Mouse (Mus musculus) hindbrain, embryonic 15.5 days (tissue): ENCODE measurements around the gene Xrcc4. TPM values are rescaled to one million over a fixed set of nuclear protein-coding genes. Genes with fewer than 3 reads are reported as not detected.
A peak's percentile ranks its signal among the peaks of the same experiment; 100 is the strongest.

ENCODE experiments used
- ATAC-seq: fragments of 200-750 bp; cut with Nextera tagmentation; 2 replicates; pipeline ENCODE4 v1.8.0; 2017; ENCODE audit warnings: low read depth, moderate number of reproducible peaks, moderate TSS enrichment; ENCODE audit not compliant: low FRiP score
- H3K27ac ChIP-seq: fragments of 300-500 bp; sonication (generic); replicated peaks from 2 replicates; pipeline ENCODE4 v1.5.1; 2015; ENCODE audit warnings: mild to moderate bottlenecking, inconsistent platforms
- H3K27me3 ChIP-seq: fragments of 300-500 bp; sonication (generic); 2 replicates; pipeline ENCODE4 v1.6.1; 2015; ENCODE audit warnings: control low read depth, inconsistent platforms
- H3K36me3 ChIP-seq: fragments of 300-500 bp; sonication (generic); 2 replicates; pipeline ENCODE4 v1.6.1; 2015; ENCODE audit warnings: control low read depth, inconsistent platforms
- H3K4me1 ChIP-seq: fragments of 300-500 bp; sonication (generic); replicated peaks from 2 replicates; pipeline ENCODE4 v1.6.1; 2015; ENCODE audit warnings: control low read depth, inconsistent platforms
- H3K4me2 ChIP-seq: fragments of 300-500 bp; sonication (generic); 2 replicates; pipeline ENCODE4 v1.6.1; 2015; ENCODE audit warnings: moderate library complexity, mild to moderate bottlenecking, inconsistent platforms
- H3K4me3 ChIP-seq: fragments of 300-500 bp; sonication (generic); 2 replicates; pipeline ENCODE4 v1.5.1; 2015; ENCODE audit warnings: mild to moderate bottlenecking, inconsistent platforms
- H3K9ac ChIP-seq: fragments of 300-500 bp; sonication (generic); 2 replicates; pipeline ENCODE4 v1.6.1; 2015; ENCODE audit warnings: inconsistent platforms
- H3K9me3 ChIP-seq: fragments of 300-500 bp; sonication (generic); 2 replicates; pipeline ENCODE4 v1.6.1; 2016; ENCODE audit warnings: control low read depth, inconsistent platforms
- WGBS: fragments of 180-500 bp; shearing (Covaris S2); methylation state at CpG from one replicate; pipeline ENCODE4 v1.1.7; 2015; 5-methylcytosine and 5-hydroxymethylcytosine counted together
- polyA plus RNA-seq: library from polyadenylated mRNA; unstranded; fragments of >200 nt; fragmentation: Nextera tagmentation; extraction: Ambion mirVana; gene quantifications from 2 replicates; pipeline ENCODE4 v1.2.1, GENCODE M21; 2015

The Xrcc4 gene
- polyA plus RNA-seq, 1 experiment from 2014 or later, result 14.7 TPM

- H3K36me3 ChIP-seq, result no peaks in the 10 kb centered on the region
- H3K27ac ChIP-seq, result no peak overlapping the region
- no peaks in the 10 kb centered on the region for H3K27me3 ChIP-seq
- 88% methylated on average over 3 of the region's 3 CpGs for WGBS
- H3K9ac ChIP-seq, result no peak overlapping the region
- H3K4me1 ChIP-seq, result no peaks in the 10 kb centered on the region
- H3K4me2 ChIP-seq, result no peak overlapping the region
- no peak for ATAC-seq
- no peaks in the 10 kb centered on the region for H3K9me3 ChIP-seq
- H3K4me3 ChIP-seq, result no peak overlapping the region
These were observed 170.5 kb downstream of the Xrcc4 start for GRCm38 (mm10) chr13:89918814-89919481.

- Histone ChIP-seq H3K27me3 (no peaks in the 10 kb centered on the region), H3K36me3 (no peaks in the 10 kb centered on the region), H3K9me3 (no peaks in the 10 kb centered on the region), H3K4me1 (no peaks in the 10 kb centered on the region), H3K4me2 (no peak overlapping the region), H3K4me3 (no peak overlapping the region), H3K27ac (no peak overlapping the region), H3K9ac (no peak overlapping the region)
- ATAC-seq, result no peak
- 89% methylated on average over 5 of the region's 5 CpGs for WGBS
These were observed 175.1 kb downstream of the Xrcc4 start for GRCm38 (mm10) chr13:89914332-89914731.

GRCm38 (mm10) chr13:89913891-89914290 lies 175.5 kb downstream of the Xrcc4 start:
- no peak for ATAC-seq
- Histone ChIP-seq H3K4me1 (no peaks in the 10 kb centered on the region), H3K27me3 (no peaks in the 10 kb centered on the region), H3K9me3 (no peaks in the 10 kb centered on the region), H3K9ac (no peak overlapping the region), H3K4me3 (no peak overlapping the region), H3K4me2 (no peak overlapping the region), H3K27ac (no peak overlapping the region), H3K36me3 (no peaks in the 10 kb centered on the region)
- 85% methylated on average over 6 of the region's 6 CpGs for WGBS

GRCm38 (mm10) chr13:89906120-89906519 lies 183.3 kb downstream of the Xrcc4 start:
- Histone ChIP-seq H3K27ac (no peak overlapping the region), H3K9me3 (no peaks in the 10 kb centered on the region), H3K9ac (no peak overlapping the region), H3K4me1 (no peaks in the 10 kb centered on the region), H3K27me3 (no peaks in the 10 kb centered on the region), H3K4me3 (no peak overlapping the region), H3K36me3 (no peaks in the 10 kb centered on the region), H3K4me2 (no peak overlapping the region)
- ATAC-seq, result no peak
- WGBS, result 71% methylated on average over 2 of the region's 2 CpGs

GRCm38 (mm10) chr13:89899066-89899465 lies 190.3 kb downstream of the Xrcc4 start:
- WGBS, result 93% methylated on average over 4 of the region's 4 CpGs
- Histone ChIP-seq H3K27ac (no peak overlapping the region), H3K9ac (no peak overlapping the region), H3K4me3 (no peak overlapping the region), H3K27me3 (no peaks in the 10 kb centered on the region), H3K9me3 (no peaks in the 10 kb centered on the region), H3K4me1 (no peaks in the 10 kb centered on the region), H3K4me2 (no peak overlapping the region), H3K36me3 (no peaks in the 10 kb centered on the region)
- ATAC-seq, result no peak

- H3K9ac ChIP-seq, result no peak overlapping the region
- no peak overlapping the region for H3K4me3 ChIP-seq
- H3K4me2 ChIP-seq, result no peak overlapping the region
- no peaks in the 10 kb centered on the region for H3K36me3 ChIP-seq
- no peaks in the 10 kb centered on the region for H3K4me1 ChIP-seq
- no peaks in the 10 kb centered on the region for H3K27me3 ChIP-seq
- ATAC-seq, result no peak
- 94% methylated on average over 4 of the region's 4 CpGs for WGBS
- no peaks in the 10 kb centered on the region for H3K9me3 ChIP-seq
- H3K27ac ChIP-seq, result no peak overlapping the region
These were observed 197.3 kb downstream of the Xrcc4 start for GRCm38 (mm10) chr13:89892140-89892539.

- H3K27me3 ChIP-seq, result no peaks in the 10 kb centered on the region
- no peaks in the 10 kb centered on the region for H3K36me3 ChIP-seq
- no peak overlapping the region for H3K4me2 ChIP-seq
- no peaks in the 10 kb centered on the region for H3K4me1 ChIP-seq
- no peaks in the 10 kb centered on the region for H3K9me3 ChIP-seq
- no peak for ATAC-seq
- 91% methylated on average over 1 of the region's 1 CpGs for WGBS
- H3K27ac ChIP-seq, result no peak overlapping the region
- no peak overlapping the region for H3K9ac ChIP-seq
- no peak overlapping the region for H3K4me3 ChIP-seq
These were observed 199.2 kb downstream of the Xrcc4 start for GRCm38 (mm10) chr13:89890159-89890558.

GRCm38 (mm10) chr13:89889074-89889473 lies 200.3 kb downstream of the Xrcc4 start:
- no peaks in the 10 kb centered on the region for H3K36me3 ChIP-seq
- WGBS, result 72% methylated on average over 5 of the region's 5 CpGs
- H3K27ac ChIP-seq, result no peak overlapping the region
- H3K9me3 ChIP-seq, result no peaks in the 10 kb centered on the region
- no peak overlapping the region for H3K9ac ChIP-seq
- H3K27me3 ChIP-seq, result no peaks in the 10 kb centered on the region
- H3K4me2 ChIP-seq, result no peak overlapping the region
- H3K4me1 ChIP-seq, result no peaks in the 10 kb centered on the region
- H3K4me3 ChIP-seq, result no peak overlapping the region
- ATAC-seq, result no peak

- Histone ChIP-seq H3K36me3 (no peaks in the 10 kb centered on the region), H3K9ac (no peak overlapping the region), H3K9me3 (no peaks in the 10 kb centered on the region), H3K4me2 (no peak overlapping the region), H3K27me3 (no peaks in the 10 kb centered on the region), H3K4me1 (peaks cover 4% of the 10 kb centered on the region; the same call in 1 of the 2 replicates), H3K4me3 (no peak overlapping the region), H3K27ac (no peak overlapping the region)
- WGBS, result 87% methylated on average over 1 of the region's 1 CpGs
- no peak for ATAC-seq
These were observed 205.9 kb downstream of the Xrcc4 start for GRCm38 (mm10) chr13:89883523-89883922.

GRCm38 (mm10) chr13:89881281-89881680 lies 208.1 kb downstream of the Xrcc4 start:
- H3K9me3 ChIP-seq, result no peaks in the 10 kb centered on the region
- no peak overlapping the region for H3K4me2 ChIP-seq
- H3K4me3 ChIP-seq, result no peak overlapping the region
- H3K4me1 ChIP-seq, result peaks cover 4% of the 10 kb centered on the region; the same call in 1 of the 2 replicates
- no peaks in the 10 kb centered on the region for H3K36me3 ChIP-seq
- no peak overlapping the region for H3K27ac ChIP-seq
- H3K9ac ChIP-seq, result no peak overlapping the region
- peak; percentile 45; the same call in 1 of the 2 replicates for ATAC-seq
- no peaks in the 10 kb centered on the region for H3K27me3 ChIP-seq
- WGBS, result 25% methylated on average over 2 of the region's 2 CpGs

- H3K27me3 ChIP-seq, result no peaks in the 10 kb centered on the region
- no peaks in the 10 kb centered on the region for H3K9me3 ChIP-seq
- peak; percentile 56; the same call in 1 of the 2 replicates for ATAC-seq
- WGBS, result 55% methylated on average over 10 of the region's 10 CpGs
- 0 out of 2 replicates have a peak overlapping the region, but pooled peaks have one; percentile 3 for H3K9ac ChIP-seq
- H3K4me2 ChIP-seq, result peak overlapping the region; percentile 24; the same call in 1 of the 2 replicates
- no peak overlapping the region for H3K4me3 ChIP-seq
- H3K4me1 ChIP-seq, result peaks cover 4% of the 10 kb centered on the region; the same call in 1 of the 2 replicates
- H3K36me3 ChIP-seq, result no peaks in the 10 kb centered on the region
- H3K27ac ChIP-seq, result peak overlapping the region; percentile 30
These were observed 210.5 kb downstream of the Xrcc4 start for GRCm38 (mm10) chr13:89878832-89879468.

GRCm38 (mm10) chr13:89875499-89875898 lies 213.9 kb downstream of the Xrcc4 start:
- H3K4me1 ChIP-seq, result 0 out of 2 replicates have a peak, but pooled peaks cover 4% of the 10 kb centered on the region
- H3K27me3 ChIP-seq, result no peaks in the 10 kb centered on the region
- H3K4me3 ChIP-seq, result no peak overlapping the region
- no peak overlapping the region for H3K4me2 ChIP-seq
- H3K36me3 ChIP-seq, result no peaks in the 10 kb centered on the region
- H3K27ac ChIP-seq, result no peak overlapping the region
- 93% methylated on average over 4 of the region's 4 CpGs for WGBS
- no peaks in the 10 kb centered on the region for H3K9me3 ChIP-seq
- no peak overlapping the region for H3K9ac ChIP-seq
- ATAC-seq, result no peak
